Mouse (Mus musculus) liver, adult 2 months (tissue): ENCODE measurements around the gene Ppy.

ENCODE experiments used
- CTCF ChIP-seq: fragments of 200-500 bp; IDR thresholded peaks from 2 replicates; pipeline ENCODE4 v1.5.1; 2011; ENCODE audit warnings: low read depth, low read length, control low read depth
- POLR2A ChIP-seq: fragments of 200-500 bp; IDR thresholded peaks from 2 replicates; pipeline ENCODE4 v1.6.1; 2011; ENCODE audit warnings: low read length, control low read depth; ENCODE audit not compliant: insufficient read depth; ENCODE audit errors: extremely low read depth

DNA sequence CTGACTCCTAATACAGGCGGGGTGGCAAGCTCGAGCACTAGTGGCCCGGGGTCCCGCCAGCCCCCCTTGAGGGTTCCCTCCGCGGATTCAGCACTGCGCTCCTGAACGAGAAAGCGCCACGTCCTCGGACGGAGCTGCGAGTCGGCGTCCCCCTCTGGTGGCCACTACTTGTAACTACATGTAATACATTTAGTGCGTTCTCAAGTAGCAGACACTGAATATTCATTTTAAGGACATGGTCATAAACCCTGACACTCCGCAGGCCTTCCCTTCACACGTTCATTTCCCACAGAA is 37.3 kb upstream of the Ppy start:
- TF ChIP-seq CTCF (peak; percentile 96), POLR2A (no peak)
